Mouse (Mus musculus): Measurements from ENCODE around the gene Nploc4.

The Nploc4 gene

GRCm38 (mm10) chr11:120342656-120343160, 94.8 kb downstream of the Nploc4 start:
- in situ Hi-C loops (cut with MboI; ENCODE audit: low sequenced_read_pairs), result no loop called here

GRCm38 (mm10) chr11:120341661-120342060, 95.8 kb downstream of the Nploc4 start:
- in situ Hi-C loops (cut with MboI; ENCODE audit: low sequenced_read_pairs), result no loop called here

DNA sequence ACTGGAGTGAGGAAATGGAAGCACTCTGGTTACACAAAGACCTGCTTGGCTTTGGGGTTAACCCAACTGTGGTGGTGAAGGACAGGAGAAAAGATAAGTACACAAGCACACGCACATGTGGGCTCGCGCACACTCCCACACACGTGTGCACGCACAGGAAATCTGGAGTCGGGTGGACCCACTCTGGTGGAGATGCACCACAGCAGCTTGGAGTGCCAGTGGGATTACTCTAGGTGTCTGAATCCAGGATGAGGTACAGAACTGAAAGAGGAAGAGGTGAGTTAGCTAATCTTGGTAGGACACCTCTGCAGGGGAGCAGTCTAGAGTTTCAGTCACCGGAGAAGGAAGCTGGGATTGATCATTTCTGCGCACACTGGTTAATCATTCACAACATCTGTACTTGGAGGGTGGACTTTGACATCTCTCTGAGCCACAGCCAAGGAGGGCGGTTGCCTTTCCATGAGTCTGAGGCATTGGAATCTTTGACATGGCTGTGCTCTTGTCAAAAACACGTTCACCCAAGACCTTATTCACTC, 97.5 kb downstream of the Nploc4 start:
- in situ Hi-C loops (cut with MboI; ENCODE audit: low sequenced_read_pairs), result no loop called here

GRCm38 (mm10) chr11:120338786-120339185, 98.7 kb downstream of the Nploc4 start:
- in situ Hi-C loops (cut with MboI; ENCODE audit: low sequenced_read_pairs), result no loop called here

GRCm38 (mm10) chr11:120337447-120337846, 100.1 kb downstream of the Nploc4 start:
- in situ Hi-C loops (cut with MboI; ENCODE audit: low sequenced_read_pairs), result no loop called here

- in situ Hi-C loops (cut with MboI; ENCODE audit: low sequenced_read_pairs), result no loop called here
Measured at GRCm38 (mm10) chr11:120335431-120336021, 102.0 kb downstream of the Nploc4 start.

Measured in CH12F3 (cell line).